Mouse (Mus musculus): ENCODE results near the gene Impg1. TPM values are rescaled to one million over a fixed set of nuclear protein-coding genes. Genes with fewer than 3 reads are reported as not detected.
"Not testable (repeated sequence)": the region's sequence is repeated elsewhere in the genome, so short reads cannot be mapped to it uniquely, and the experiment has no call there.

Gene Impg1
- polyA plus RNA-seq, 1 experiment from 2014 or later, result 0.14 TPM

DNA sequence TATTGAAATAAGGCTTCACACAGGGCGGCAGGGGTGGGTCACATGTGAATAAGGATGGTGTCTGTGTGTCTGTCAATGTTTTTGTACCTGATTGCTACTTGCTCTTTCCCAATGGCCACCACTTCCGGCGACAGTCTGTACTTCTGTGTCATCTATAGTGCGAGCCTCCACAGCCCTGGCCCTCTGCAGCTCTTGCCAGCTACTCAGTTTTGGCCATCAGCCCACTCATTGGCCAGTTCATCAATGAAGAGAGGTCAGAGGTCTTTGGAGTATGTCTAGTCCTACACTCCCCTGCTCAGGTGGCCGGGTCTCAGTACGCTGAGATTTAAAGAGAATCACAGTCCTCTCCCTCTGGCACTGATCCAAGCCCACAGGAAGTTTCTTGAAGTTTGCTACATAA is 127.3 kb downstream of the Impg1 start:
- 71% methylated on average over 6 of the region's 6 CpGs for WGBS
- H3K4me3 ChIP-seq (ENCODE audit: low read depth, low read length), result no peak overlapping the region
- DNase-seq (ENCODE audit: low spot score), result no peak

DNA sequence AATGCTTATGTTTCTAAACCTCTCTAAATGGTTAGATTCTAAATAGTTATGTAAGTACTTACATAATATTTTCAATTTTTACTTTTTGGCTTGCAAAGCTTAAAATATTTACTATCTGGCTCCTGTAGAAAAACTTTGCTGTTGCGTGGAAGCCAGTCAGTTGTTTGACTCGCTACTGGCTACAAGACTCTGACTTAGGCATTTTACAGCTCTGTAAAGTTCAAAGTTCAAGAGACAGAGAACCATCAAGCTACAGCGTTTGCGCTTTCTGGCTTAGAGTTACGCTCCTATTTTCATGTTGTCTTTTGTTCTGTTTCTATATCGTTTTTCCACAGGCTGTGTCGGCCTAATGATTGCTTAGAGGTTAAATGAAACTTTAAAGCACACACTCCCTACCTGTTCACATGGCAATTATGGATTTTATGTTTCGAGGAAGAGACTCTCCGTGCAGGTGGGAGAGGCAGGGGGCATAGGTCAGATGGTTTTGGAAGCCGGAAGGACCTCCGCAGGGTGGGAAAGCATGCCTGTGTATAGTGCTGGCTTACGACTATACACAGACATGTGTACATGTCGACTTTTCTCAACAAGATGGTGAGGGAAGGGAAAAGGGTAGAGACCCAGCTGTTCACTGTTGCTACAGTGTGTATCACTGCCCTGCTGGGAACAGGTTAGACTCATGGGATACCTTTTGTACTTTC is 129.5 kb downstream of the Impg1 start:
- Histone ChIP-seq H3K4me1 (ENCODE audit: insufficient read depth, low read depth, low read length) (no peaks in the 10 kb centered on the region; the same call in 1 of the 2 replicates), H3K4me2 (replicated peaks; ENCODE audit: low read depth, low read length) (no peak overlapping the region), H3K9me3 (ENCODE audit: low read length) (no peaks in the 10 kb centered on the region), H3K27ac (ENCODE audit: low read length) (no peak overlapping the region), H3K4me3 (ENCODE audit: low read depth, low read length) (no peak overlapping the region), H3K9ac (replicated peaks; ENCODE audit: low read depth) (no peak overlapping the region), H3K27me3 (replicated peaks; ENCODE audit: insufficient read depth, low read length) (no peaks in the 10 kb centered on the region), H3K36me3 (ENCODE audit: insufficient read depth, low read length) (no peaks in the 10 kb centered on the region)
- DNase-seq (ENCODE audit: low spot score), result no peak
- 71% methylated on average over 13 of the region's 13 CpGs for WGBS
- TF ChIP-seq CTCF (IDR thresholded peaks at IDR 0.05) (no peak), EP300 (IDR thresholded peaks at IDR 0.05) (no peak)
- ATAC-seq, result no peak

More for the DNA sequence above, 127.3 kb downstream of the Impg1 start:
- no peak overlapping the region for H3K9ac ChIP-seq (replicated peaks; ENCODE audit: low read depth)
- no peaks in the 10 kb centered on the region for H3K36me3 ChIP-seq (ENCODE audit: insufficient read depth, low read length)
- no peak for ATAC-seq
- no peaks in the 10 kb centered on the region for H3K9me3 ChIP-seq (ENCODE audit: low read length)
- no peaks in the 10 kb centered on the region for H3K4me1 ChIP-seq (ENCODE audit: insufficient read depth, low read depth, low read length)
- no peak overlapping the region for H3K27ac ChIP-seq (ENCODE audit: low read length)
- TF ChIP-seq CTCF (IDR thresholded peaks at IDR 0.05), result no peak
- TF ChIP-seq EP300 (IDR thresholded peaks at IDR 0.05), result no peak
- no peaks in the 10 kb centered on the region for H3K27me3 ChIP-seq (replicated peaks; ENCODE audit: insufficient read depth, low read length)
- H3K4me2 ChIP-seq (replicated peaks; ENCODE audit: low read depth, low read length), result no peak overlapping the region

DNA sequence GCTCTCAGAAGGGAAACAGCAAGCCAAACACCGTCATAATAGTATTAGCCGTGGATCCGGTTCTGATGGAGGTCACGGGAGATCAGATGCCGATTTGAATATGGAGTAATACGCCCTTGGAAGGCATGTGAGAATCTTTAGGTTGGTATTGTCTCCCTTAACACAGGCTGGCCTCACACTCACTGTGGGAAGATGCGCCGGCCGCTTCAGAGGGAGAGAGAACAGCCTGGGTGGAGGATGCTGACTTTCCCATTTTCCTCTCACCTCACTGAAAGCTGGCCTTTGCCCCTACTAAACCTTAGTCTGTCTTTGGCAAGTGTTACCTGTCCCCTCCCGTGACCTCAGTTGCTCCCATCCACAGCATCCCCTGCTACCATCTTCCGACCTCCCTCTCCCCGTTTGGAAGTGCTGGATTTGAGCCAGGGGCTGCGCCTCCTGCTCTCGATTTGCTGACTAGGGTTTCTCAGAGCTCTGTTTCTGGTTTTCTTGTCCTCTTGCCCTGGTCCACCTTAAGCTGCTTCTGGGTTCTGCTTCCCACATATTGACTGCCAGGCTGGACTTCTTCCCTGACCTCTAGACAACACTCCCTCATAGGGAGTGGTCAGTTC is 131.2 kb downstream of the Impg1 start:
- ATAC-seq, result no peak
- Histone ChIP-seq H3K9ac (replicated peaks; ENCODE audit: low read depth) (no peak overlapping the region), H3K4me3 (ENCODE audit: low read depth, low read length) (no peak overlapping the region)

DNA sequence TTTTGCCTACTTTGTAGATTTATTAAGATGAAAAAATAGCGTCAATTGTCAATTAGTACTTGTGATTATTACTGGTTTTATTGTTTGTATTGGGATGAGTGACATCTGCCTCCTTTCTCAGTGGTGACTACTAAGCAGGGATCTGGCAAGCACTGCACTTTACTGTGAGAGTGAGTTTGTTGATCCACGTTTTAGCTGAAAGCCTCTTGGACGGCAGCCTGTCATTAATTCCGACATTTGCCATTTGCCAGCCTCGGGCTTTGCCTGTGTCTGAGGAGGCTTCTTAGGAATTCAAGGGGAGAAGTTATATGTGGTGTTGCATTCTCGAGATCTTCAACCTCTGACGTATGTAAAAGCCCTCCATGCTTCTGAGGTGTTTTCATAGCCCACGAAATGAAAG is 131.8 kb downstream of the Impg1 start:
- 35% methylated on average over 8 of the region's 8 CpGs for WGBS
- Histone ChIP-seq H3K27ac (ENCODE audit: low read length) (no peak overlapping the region), H3K9ac (replicated peaks; ENCODE audit: low read depth) (no peak overlapping the region), H3K27me3 (replicated peaks; ENCODE audit: insufficient read depth, low read length) (no peaks in the 10 kb centered on the region), H3K36me3 (ENCODE audit: insufficient read depth, low read length) (no peaks in the 10 kb centered on the region), H3K4me1 (ENCODE audit: insufficient read depth, low read depth, low read length) (no peaks in the 10 kb centered on the region; the same call in 1 of the 2 replicates), H3K4me2 (replicated peaks; ENCODE audit: low read depth, low read length) (peak overlapping the region; percentile 35), H3K4me3 (ENCODE audit: low read depth, low read length) (no peak overlapping the region), H3K9me3 (ENCODE audit: low read length) (no peaks in the 10 kb centered on the region)
- TF ChIP-seq CTCF (IDR thresholded peaks at IDR 0.05) (no peak), EP300 (IDR thresholded peaks at IDR 0.05) (no peak)
- DNase-seq (ENCODE audit: low spot score) (no peak), ATAC-seq (no peak)

More for the DNA sequence above, 131.2 kb downstream of the Impg1 start:
- H3K9me3 ChIP-seq (ENCODE audit: low read length), result no peaks in the 10 kb centered on the region
- no peaks in the 10 kb centered on the region; the same call in 1 of the 2 replicates for H3K4me1 ChIP-seq (ENCODE audit: insufficient read depth, low read depth, low read length)
- H3K4me2 ChIP-seq (replicated peaks; ENCODE audit: low read depth, low read length), result peak overlapping the region; percentile 35
- H3K27ac ChIP-seq (ENCODE audit: low read length), result no peak overlapping the region
- no peaks in the 10 kb centered on the region for H3K36me3 ChIP-seq (ENCODE audit: insufficient read depth, low read length)
- no peak for TF ChIP-seq EP300 (IDR thresholded peaks at IDR 0.05)
- no peak for TF ChIP-seq CTCF (IDR thresholded peaks at IDR 0.05)
- no peaks in the 10 kb centered on the region for H3K27me3 ChIP-seq (replicated peaks; ENCODE audit: insufficient read depth, low read length)
- DNase-seq (ENCODE audit: low spot score), result no peak
- WGBS, result 50% methylated on average over 14 of the region's 14 CpGs

DNA sequence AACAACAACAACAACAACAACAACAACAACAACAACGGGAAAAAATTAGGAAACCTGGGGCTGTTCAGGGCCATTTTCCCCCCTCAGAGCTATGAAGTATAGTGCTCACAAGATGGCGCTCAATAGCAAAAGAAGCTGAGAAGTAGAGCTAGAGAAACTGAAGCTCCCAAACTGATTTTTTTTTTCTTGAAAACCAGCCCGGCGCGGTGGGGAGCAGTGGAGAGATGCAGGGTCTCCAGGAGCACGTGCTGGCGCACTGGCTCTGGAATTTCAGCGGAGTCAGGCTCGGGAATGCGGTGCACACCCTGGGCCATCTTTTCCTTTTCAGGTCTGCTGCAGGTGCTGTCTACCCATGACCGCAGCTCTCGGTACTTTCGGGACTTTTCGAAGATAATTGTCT is 133.1 kb downstream of the Impg1 start:
- ATAC-seq, result no peak
- Histone ChIP-seq H3K9me3 (ENCODE audit: low read length) (no peaks in the 10 kb centered on the region), H3K27me3 (replicated peaks; ENCODE audit: insufficient read depth, low read length) (no peaks in the 10 kb centered on the region), H3K27ac (ENCODE audit: low read length) (no peak overlapping the region), H3K4me2 (replicated peaks; ENCODE audit: low read depth, low read length) (peak overlapping the region; percentile 50), H3K36me3 (ENCODE audit: insufficient read depth, low read length) (no peaks in the 10 kb centered on the region), H3K9ac (replicated peaks; ENCODE audit: low read depth) (no peak overlapping the region), H3K4me1 (ENCODE audit: insufficient read depth, low read depth, low read length) (no peaks in the 10 kb centered on the region; the same call in 1 of the 2 replicates), H3K4me3 (ENCODE audit: low read depth, low read length) (peak overlapping the region; percentile 23; the same call in 1 of the 2 replicates)
- TF ChIP-seq EP300 (IDR thresholded peaks at IDR 0.05), result no peak
- TF ChIP-seq CTCF (IDR thresholded peaks at IDR 0.05), result peak; percentile 63
- WGBS, result 19% methylated on average over 14 of the region's 14 CpGs
- peak; percentile 72 for DNase-seq (ENCODE audit: low spot score)

DNA sequence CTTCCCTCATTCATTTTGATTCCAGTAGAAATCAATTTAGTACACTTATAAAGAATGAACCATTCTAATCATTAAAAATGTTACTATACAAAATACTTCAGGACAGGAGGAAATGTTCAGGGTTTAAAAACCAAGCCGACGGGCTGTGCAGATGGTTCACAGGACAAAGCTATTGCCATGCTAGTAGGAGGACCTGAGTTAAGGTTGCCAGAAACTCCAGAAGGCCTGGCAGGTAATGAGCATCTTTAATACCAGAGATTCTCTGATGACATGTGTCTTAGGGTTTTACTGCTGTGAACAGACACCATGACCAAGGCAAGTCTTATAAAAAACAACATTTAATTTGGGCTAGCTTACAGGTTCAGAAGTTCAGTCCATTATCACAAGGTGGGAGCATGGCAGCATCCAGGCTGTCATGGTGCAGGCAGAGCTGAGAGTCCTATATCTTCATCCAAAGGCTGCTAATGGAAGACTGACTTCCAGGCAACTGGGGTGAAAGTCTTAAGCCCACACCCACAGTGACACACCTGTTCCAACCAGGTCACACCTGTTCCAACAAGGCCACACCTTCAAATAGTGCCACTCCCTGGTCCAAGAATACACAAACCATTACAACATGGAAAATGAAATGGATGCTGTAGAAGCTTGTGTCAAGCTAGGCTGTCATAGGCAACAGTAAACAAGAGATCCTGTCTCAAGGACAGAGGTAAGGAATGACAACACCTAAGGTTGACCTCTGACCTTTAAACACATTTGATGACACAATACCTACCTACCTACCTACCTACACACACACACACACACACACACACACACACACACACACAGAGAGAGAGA is 144.0 kb downstream of the Impg1 start:
- WGBS, result 96% methylated on average over 2 of the region's 2 CpGs
- not testable (repeated sequence) for DNase-seq (ENCODE audit: low spot score)

More for the DNA sequence above, 144.0 kb downstream of the Impg1 start:
- not testable (repeated sequence) for H3K9ac ChIP-seq (replicated peaks; ENCODE audit: low read depth); H3K27ac ChIP-seq (ENCODE audit: low read length); ATAC-seq; H3K36me3 ChIP-seq (ENCODE audit: insufficient read depth, low read length); H3K4me1 ChIP-seq (ENCODE audit: insufficient read depth, low read depth, low read length); H3K4me3 ChIP-seq (ENCODE audit: low read depth, low read length); H3K27me3 ChIP-seq (replicated peaks; ENCODE audit: insufficient read depth, low read length); H3K4me2 ChIP-seq (replicated peaks; ENCODE audit: low read depth, low read length); H3K9me3 ChIP-seq (ENCODE audit: low read length)

Measured in lung, postnatal 0 days (tissue).